Mouse (Mus musculus) midbrain, embryonic 15.5 days (tissue): Measurements from ENCODE around the gene Cask. TPM values are rescaled to one million over a fixed set of nuclear protein-coding genes. Genes with fewer than 3 reads are reported as not detected.

Experiments used
- ATAC-seq: fragments of 200-750 bp; cut with Nextera tagmentation; replicated peaks from 2 replicates; pipeline ENCODE4 v1.8.0; 2017; ENCODE audit warnings: moderate TSS enrichment
- H3K27ac ChIP-seq: fragments of 300-500 bp; sonication (generic); 2 replicates; pipeline ENCODE4 v1.5.1; 2015; ENCODE audit warnings: mild to moderate bottlenecking, inconsistent platforms
- H3K27me3 ChIP-seq: fragments of 300-500 bp; sonication (generic); replicated peaks from 2 replicates; pipeline ENCODE4 v1.6.1; 2015; ENCODE audit warnings: inconsistent platforms
- H3K36me3 ChIP-seq: fragments of 300-500 bp; sonication (generic); replicated peaks from 2 replicates; pipeline ENCODE4 v1.6.1; 2015; ENCODE audit warnings: inconsistent platforms
- H3K4me1 ChIP-seq: fragments of 300-500 bp; sonication (generic); 2 replicates; pipeline ENCODE4 v1.6.1; 2015; ENCODE audit warnings: inconsistent platforms
- H3K4me2 ChIP-seq: fragments of 300-500 bp; sonication (generic); 2 replicates; pipeline ENCODE4 v1.6.1; 2015; ENCODE audit warnings: inconsistent platforms, mild to moderate bottlenecking, moderate library complexity
- H3K4me3 ChIP-seq: fragments of 300-500 bp; sonication (generic); 2 replicates; pipeline ENCODE4 v1.5.1; 2015; ENCODE audit warnings: mild to moderate bottlenecking, inconsistent platforms
- H3K9ac ChIP-seq: fragments of 300-500 bp; sonication (generic); 2 replicates; pipeline ENCODE4 v1.6.1; 2015; ENCODE audit warnings: mild to moderate bottlenecking, inconsistent platforms
- H3K9me3 ChIP-seq: fragments of 300-500 bp; sonication (generic); 2 replicates; pipeline ENCODE4 v1.6.1; 2016; ENCODE audit warnings: inconsistent platforms
- WGBS: fragments of 180-500 bp; shearing (Covaris S2); methylation state at CpG from one replicate; pipeline ENCODE4 v1.1.7; 2015; ENCODE audit warnings: mixed read lengths; 5-methylcytosine and 5-hydroxymethylcytosine counted together
- polyA plus RNA-seq: library from polyadenylated mRNA; unstranded; fragments of >200 nt; fragmentation: Nextera tagmentation; extraction: Ambion mirVana; gene quantifications from 2 replicates; pipeline ENCODE4 v1.2.1, GENCODE M21; 2015

Cask gene
- polyA plus RNA-seq, 1 experiment from 2014 or later, result 71.5 TPM

DNA sequence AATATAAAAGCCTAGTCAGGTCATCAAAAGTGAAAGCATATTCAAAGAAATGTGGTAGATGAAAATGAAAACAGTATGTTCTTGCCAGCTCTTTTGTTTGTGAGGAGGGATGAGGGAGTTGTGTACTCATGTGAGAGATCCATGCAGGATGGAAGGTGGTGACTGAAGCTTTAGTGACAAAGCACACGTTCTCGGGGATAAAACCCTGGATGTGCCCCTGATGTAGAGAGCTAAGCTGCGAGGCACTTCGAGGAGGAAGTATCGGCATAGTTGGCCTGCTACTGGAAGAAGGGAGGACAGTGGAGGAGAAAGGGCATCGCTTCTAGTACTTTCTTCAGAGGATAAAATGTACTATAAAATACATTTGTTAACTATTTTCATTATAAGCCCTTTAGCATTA is 195.3 kb downstream of the Cask start:
- Histone ChIP-seq H3K4me3 (no peak overlapping the region), H3K27me3 (no peaks in the 10 kb centered on the region), H3K36me3 (no peaks in the 10 kb centered on the region), H3K9ac (no peak overlapping the region), H3K4me1 (no peaks in the 10 kb centered on the region), H3K4me2 (no peak overlapping the region), H3K9me3 (no peaks in the 10 kb centered on the region), H3K27ac (no peak overlapping the region)
- WGBS, result 80% methylated on average over 6 of the region's 6 CpGs
- ATAC-seq, result no peak

GRCm38 (mm10) chrX:13655005-13655421 is 196.2 kb downstream of the Cask start:
- Histone ChIP-seq H3K9me3 (no peaks in the 10 kb centered on the region), H3K27ac (no peak overlapping the region), H3K27me3 (no peaks in the 10 kb centered on the region), H3K9ac (no peak overlapping the region), H3K4me1 (no peaks in the 10 kb centered on the region), H3K36me3 (no peaks in the 10 kb centered on the region), H3K4me3 (no peak overlapping the region), H3K4me2 (no peak overlapping the region)
- no peak for ATAC-seq
- 81% methylated on average over 3 of the region's 3 CpGs for WGBS

DNA sequence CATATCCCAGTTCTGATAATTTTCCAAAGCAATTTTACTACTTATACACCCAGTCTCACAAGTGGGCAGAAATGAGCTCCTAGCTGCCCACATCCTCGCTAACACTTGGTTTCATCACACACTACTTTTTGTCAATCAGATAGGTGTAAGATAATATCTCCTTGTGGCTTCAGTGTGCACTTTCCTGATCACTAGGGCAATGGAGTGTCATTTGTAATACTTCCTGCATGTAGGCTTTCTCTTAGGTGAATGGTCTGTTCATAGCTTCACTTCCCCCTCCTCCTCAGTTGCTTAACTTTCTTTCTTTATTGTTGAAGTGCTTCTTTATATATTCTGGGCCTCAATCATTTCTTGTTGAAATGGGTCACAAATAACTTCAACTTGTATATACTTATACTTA is 198.9 kb downstream of the Cask start:
- Histone ChIP-seq H3K27ac (no peak overlapping the region), H3K36me3 (no peaks in the 10 kb centered on the region), H3K4me3 (no peak overlapping the region), H3K4me2 (no peak overlapping the region), H3K9ac (no peak overlapping the region), H3K9me3 (no peaks in the 10 kb centered on the region), H3K27me3 (no peaks in the 10 kb centered on the region), H3K4me1 (no peaks in the 10 kb centered on the region)
- WGBS, result 100% methylated on average over 1 of the region's 1 CpGs
- ATAC-seq, result no peak

- Histone ChIP-seq H3K4me1 (no peaks in the 10 kb centered on the region), H3K27ac (no peak overlapping the region), H3K4me2 (no peak overlapping the region), H3K9ac (no peak overlapping the region), H3K9me3 (no peaks in the 10 kb centered on the region), H3K27me3 (no peaks in the 10 kb centered on the region), H3K4me3 (no peak overlapping the region), H3K36me3 (no peaks in the 10 kb centered on the region)
- no peak for ATAC-seq
- WGBS, result 85% methylated on average over 2 of the region's 2 CpGs
Measured at GRCm38 (mm10) chrX:13651889-13652288, 199.3 kb downstream of the Cask start.

DNA sequence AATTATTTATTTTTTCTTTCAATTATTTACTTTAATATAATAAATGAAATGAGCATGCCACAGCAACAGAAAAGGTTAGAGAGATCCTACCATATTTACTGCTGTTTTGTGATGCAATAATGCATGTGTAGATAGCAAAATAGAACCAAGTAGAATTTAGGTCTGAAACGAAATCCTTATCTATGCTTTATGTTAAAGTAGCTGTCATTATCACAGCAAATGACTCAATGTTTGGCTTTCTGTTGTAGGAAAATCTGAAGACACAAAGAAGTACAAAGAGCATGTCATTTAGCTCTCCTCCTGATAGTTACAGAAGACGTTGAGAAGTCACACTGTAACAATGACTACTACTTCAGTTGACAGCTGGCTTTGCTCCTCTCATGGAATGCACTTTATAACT is 212.3 kb downstream of the Cask start:
- no peak overlapping the region for H3K9ac ChIP-seq
- 69% methylated on average over 2 of the region's 2 CpGs for WGBS
- H3K27me3 ChIP-seq, result no peaks in the 10 kb centered on the region
- no peaks in the 10 kb centered on the region for H3K4me1 ChIP-seq
- no peak overlapping the region for H3K27ac ChIP-seq
- no peaks in the 10 kb centered on the region for H3K9me3 ChIP-seq
- ATAC-seq, result no peak
- no peaks in the 10 kb centered on the region for H3K36me3 ChIP-seq
- H3K4me2 ChIP-seq, result no peak overlapping the region
- H3K4me3 ChIP-seq, result no peak overlapping the region

GRCm38 (mm10) chrX:13636398-13636797 is 214.8 kb downstream of the Cask start:
- no peak overlapping the region for H3K27ac ChIP-seq
- H3K9ac ChIP-seq, result no peak overlapping the region
- no peaks in the 10 kb centered on the region for H3K9me3 ChIP-seq
- H3K27me3 ChIP-seq, result no peaks in the 10 kb centered on the region
- no peaks in the 10 kb centered on the region for H3K36me3 ChIP-seq
- H3K4me2 ChIP-seq, result no peak overlapping the region
- no peaks in the 10 kb centered on the region for H3K4me1 ChIP-seq
- no peak overlapping the region for H3K4me3 ChIP-seq
- no peak for ATAC-seq
- 89% methylated on average over 1 of the region's 1 CpGs for WGBS

DNA sequence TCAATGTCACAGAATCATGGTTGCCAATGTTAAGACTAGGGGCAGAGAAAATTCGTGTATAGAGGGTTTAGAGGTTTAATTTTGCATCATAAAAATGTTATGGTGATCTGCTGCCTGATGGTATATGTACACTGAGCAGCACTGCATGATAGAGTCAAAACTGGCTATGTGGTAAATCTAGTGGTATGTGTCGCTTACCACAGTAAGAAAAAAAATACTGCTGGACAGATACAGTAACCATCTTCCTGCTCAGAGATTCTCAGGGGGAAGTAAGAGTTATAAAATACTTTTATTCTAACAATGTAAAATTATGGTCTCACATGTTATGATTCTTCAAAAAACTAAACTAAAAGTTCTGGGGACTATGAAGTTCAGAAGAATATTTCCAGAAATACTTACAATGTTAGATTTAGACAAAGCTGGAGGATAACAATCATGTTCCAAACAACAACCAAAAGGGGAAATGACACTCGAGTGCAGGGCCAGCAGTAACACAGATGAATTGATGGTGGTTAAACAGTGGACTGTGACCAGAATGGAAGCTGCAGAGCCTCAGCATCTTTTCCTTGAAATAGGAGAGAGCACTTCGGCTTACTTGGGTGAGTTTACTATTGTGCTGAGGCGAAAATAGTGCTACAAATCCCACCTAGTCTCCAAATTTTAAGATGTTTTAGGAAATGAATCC is 219.4 kb downstream of the Cask start, which contains the start of gene Gpr34:
Gpr34 (plus strand) TSS at position 491 of the 685 bp plus-strand sequence.
- H3K27ac ChIP-seq, result no peak within 1 kb of the TSS

GRCm38 (mm10) chrX:13622654-13623053 is 228.5 kb downstream of the Cask start:
- Histone ChIP-seq H3K4me2 (no peak overlapping the region), H3K36me3 (no peaks in the 10 kb centered on the region), H3K4me3 (no peak overlapping the region), H3K9me3 (no peaks in the 10 kb centered on the region), H3K27ac (no peak overlapping the region), H3K9ac (no peak overlapping the region), H3K27me3 (no peaks in the 10 kb centered on the region), H3K4me1 (no peaks in the 10 kb centered on the region)
- 91% methylated on average over 5 of the region's 5 CpGs for WGBS
- no peak for ATAC-seq

More for the DNA sequence above, 219.4 kb downstream of the Cask start, which contains the start of gene Gpr34:
- ATAC-seq, result no peak
- Histone ChIP-seq H3K4me1 (no peaks in the 10 kb centered on the region), H3K4me2 (no peak within 1 kb of the TSS), H3K27me3 (no peaks in the 10 kb centered on the region), H3K4me3 (no peak within 1 kb of the TSS), H3K36me3 (no peaks in the 10 kb centered on the region), H3K9me3 (no peaks in the 10 kb centered on the region), H3K9ac (no peak within 1 kb of the TSS)
- WGBS, result 78% methylated on average over 5 of the region's 5 CpGs

DNA sequence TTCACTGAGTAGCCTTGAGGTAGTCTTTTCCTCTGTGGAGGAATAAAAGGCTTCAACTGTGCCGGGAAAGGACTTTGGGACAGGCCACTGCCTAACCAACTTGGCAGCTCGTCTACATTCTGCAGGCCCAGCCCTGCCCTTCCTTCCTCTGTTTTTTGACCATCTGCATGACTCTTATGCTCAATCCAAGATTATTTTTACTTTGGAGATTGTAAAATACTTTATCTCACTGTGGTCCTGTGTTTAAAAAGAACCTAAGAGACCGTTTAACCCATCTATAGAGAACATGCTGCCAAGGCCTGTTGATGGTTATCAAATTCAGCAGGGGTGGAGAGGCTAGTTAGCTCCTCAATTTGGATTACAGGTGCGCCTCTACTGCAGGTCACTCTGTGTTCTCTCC is 229.7 kb downstream of the Cask start:
- WGBS, result 82% methylated on average over 4 of the region's 4 CpGs
- H3K4me1 ChIP-seq, result no peaks in the 10 kb centered on the region
- no peak overlapping the region for H3K4me2 ChIP-seq
- no peak overlapping the region for H3K27ac ChIP-seq
- H3K27me3 ChIP-seq, result no peaks in the 10 kb centered on the region
- no peaks in the 10 kb centered on the region for H3K9me3 ChIP-seq
- no peak overlapping the region for H3K9ac ChIP-seq
- no peak overlapping the region for H3K4me3 ChIP-seq
- H3K36me3 ChIP-seq, result no peaks in the 10 kb centered on the region
- no peak for ATAC-seq

DNA sequence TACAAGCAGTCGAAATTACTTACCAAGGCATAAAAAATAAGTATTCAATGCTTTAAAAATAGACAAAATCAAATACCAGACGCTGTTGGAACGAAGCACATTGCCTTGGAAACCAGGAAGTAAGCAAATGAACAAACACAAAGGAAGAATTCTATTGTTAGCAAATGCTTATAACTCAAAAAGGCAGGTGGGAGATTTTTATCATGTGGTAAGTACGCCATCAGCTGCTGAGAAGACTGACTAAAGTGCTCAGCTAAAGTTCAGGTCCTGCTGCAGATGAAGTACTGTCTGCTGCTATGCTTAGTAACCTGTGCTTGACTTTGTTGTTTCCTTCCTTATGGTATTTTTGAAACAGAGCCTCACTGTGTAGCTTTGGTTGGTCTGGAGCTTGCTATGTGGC is 232.7 kb downstream of the Cask start:
- Histone ChIP-seq H3K4me1 (no peaks in the 10 kb centered on the region), H3K4me2 (no peak overlapping the region), H3K27me3 (no peaks in the 10 kb centered on the region), H3K9ac (no peak overlapping the region), H3K36me3 (no peaks in the 10 kb centered on the region), H3K27ac (no peak overlapping the region), H3K4me3 (no peak overlapping the region), H3K9me3 (no peaks in the 10 kb centered on the region)
- no peak for ATAC-seq
- WGBS, result 70% methylated on average over 4 of the region's 4 CpGs

DNA sequence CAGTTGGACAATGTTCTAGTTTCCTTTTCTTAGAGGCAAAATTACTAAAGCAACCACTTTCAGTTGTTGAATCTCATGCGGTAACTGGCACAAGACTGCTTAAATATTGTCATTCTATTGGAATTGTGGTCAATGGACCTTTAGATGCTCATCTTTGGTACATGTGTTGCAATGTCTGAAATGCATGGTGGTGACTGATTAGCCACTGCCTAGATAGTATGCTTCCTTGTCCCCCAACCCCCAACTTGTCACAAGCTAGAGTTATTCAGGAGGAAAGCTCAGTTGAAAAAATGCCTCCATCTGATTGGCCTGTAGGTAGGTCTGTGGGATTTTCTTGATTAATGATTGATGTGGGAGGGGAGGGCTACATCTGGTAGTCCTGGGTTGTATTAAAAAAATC is 233.9 kb downstream of the Cask start:
- 97% methylated on average over 1 of the region's 1 CpGs for whole genome bisulfite sequencing
- Histone ChIP-seq H3K9ac (no peak overlapping the region), H3K9me3 (no peaks in the 10 kb centered on the region), H3K4me2 (no peak overlapping the region), H3K4me1 (no peaks in the 10 kb centered on the region), H3K27me3 (no peaks in the 10 kb centered on the region), H3K27ac (no peak overlapping the region), H3K4me3 (no peak overlapping the region), H3K36me3 (0 out of 2 replicates have a peak, but pooled peaks cover 3% of the 10 kb centered on the region)
- ATAC-seq, result no peak

GRCm38 (mm10) chrX:13616726-13617125 is 234.4 kb downstream of the Cask start:
- 0 out of 2 replicates have a peak, but pooled peaks cover 3% of the 10 kb centered on the region for H3K36me3 ChIP-seq
- no peaks in the 10 kb centered on the region for H3K4me1 ChIP-seq
- no peak overlapping the region for H3K27ac ChIP-seq
- no peaks in the 10 kb centered on the region for H3K9me3 ChIP-seq
- no peaks in the 10 kb centered on the region for H3K27me3 ChIP-seq
- H3K4me2 ChIP-seq, result no peak overlapping the region
- H3K9ac ChIP-seq, result no peak overlapping the region
- no peak overlapping the region for H3K4me3 ChIP-seq
- 49% methylated on average over 1 of the region's 1 CpGs for WGBS
- ATAC-seq, result no peak

DNA sequence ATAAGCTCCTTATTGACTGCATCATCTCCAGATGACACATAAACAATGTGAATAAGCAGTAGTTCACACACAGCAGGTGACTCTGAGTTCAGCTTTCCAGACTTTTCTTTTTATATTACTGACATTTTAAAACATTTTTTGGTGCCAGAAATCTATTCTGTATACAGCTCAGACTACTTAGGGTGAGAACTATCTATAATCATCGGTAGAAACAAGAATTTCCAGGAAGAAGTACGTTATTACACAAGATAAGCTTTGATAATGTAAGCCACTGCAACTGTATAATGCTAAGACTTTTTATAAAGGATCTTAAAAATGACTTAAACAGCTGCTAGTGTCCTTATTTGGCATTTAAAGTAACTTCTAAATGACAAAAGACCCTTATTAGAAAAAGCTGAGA is 239.1 kb downstream of the Cask start:
- ATAC-seq, result no peak
- no peak overlapping the region for H3K27ac ChIP-seq
- H3K4me1 ChIP-seq, result no peaks in the 10 kb centered on the region
- H3K4me2 ChIP-seq, result no peak overlapping the region
- H3K27me3 ChIP-seq, result no peaks in the 10 kb centered on the region
- no peak overlapping the region for H3K4me3 ChIP-seq
- no peak overlapping the region for H3K9ac ChIP-seq
- WGBS, result 74% methylated on average over 2 of the region's 2 CpGs
- no peaks in the 10 kb centered on the region for H3K9me3 ChIP-seq
- H3K36me3 ChIP-seq, result 0 out of 2 replicates have a peak, but pooled peaks cover 3% of the 10 kb centered on the region
